Mouse (Mus musculus) small intestine, adult 2 months (tissue): Measurements from ENCODE around the gene Tmem239. TPM values are rescaled to one million over a fixed set of nuclear protein-coding genes. Genes with fewer than 3 reads are reported as not detected.

Experiments
- H3K27ac ChIP-seq: fragments of 200-500 bp; 2 replicates; pipeline ENCODE4 v1.5.1; 2012; ENCODE audit warnings: low read depth, low read length, control low read depth, inconsistent platforms; ENCODE audit not compliant: insufficient read depth
- H3K27me3 ChIP-seq: fragments of 200-500 bp; 2 replicates; pipeline ENCODE4 v1.6.1; 2012; ENCODE audit warnings: mild to moderate bottlenecking, moderate library complexity, low read length, inconsistent platforms; ENCODE audit not compliant: control insufficient read depth, insufficient read depth
- H3K36me3 ChIP-seq: fragments of 200-500 bp; 2 replicates; pipeline ENCODE4 v1.6.1; 2012; ENCODE audit warnings: mild to moderate bottlenecking, low read length, control low read depth, inconsistent platforms; ENCODE audit not compliant: control insufficient read depth, insufficient read depth
- H3K4me1 ChIP-seq: fragments of 200-500 bp; 2 replicates; pipeline ENCODE4 v1.6.1; 2012; ENCODE audit warnings: low read length, inconsistent platforms, mixed read lengths; ENCODE audit not compliant: control insufficient read depth, insufficient read depth, insufficient read length
- H3K4me3 ChIP-seq: fragments of 200-500 bp; 2 replicates; pipeline ENCODE4 v1.5.1; 2012; ENCODE audit warnings: low read depth, mild to moderate bottlenecking, control low read depth, inconsistent platforms, low read length, moderate library complexity
- CTCF ChIP-seq: fragments of 200-500 bp; IDR thresholded peaks from 2 replicates; pipeline ENCODE4 v1.5.1; 2012; ENCODE audit warnings: low read depth, mild to moderate bottlenecking, control low read depth, inconsistent platforms, low read length, moderate library complexity, mixed read lengths; ENCODE audit not compliant: insufficient replicate concordance, insufficient read length; ENCODE audit errors: extremely low read depth
- POLR2A ChIP-seq: fragments of 200-500 bp; IDR thresholded peaks from 2 replicates; pipeline ENCODE4 v1.6.1; 2012; ENCODE audit warnings: low read depth, mild to moderate bottlenecking, control low read depth, inconsistent platforms, low read length, moderate library complexity
- WGBS: fragments of 180-500 bp; shearing (Covaris S2); methylation state at CpG from one replicate; pipeline ENCODE4 v1.1.7; 2018; 5-methylcytosine and 5-hydroxymethylcytosine counted together
- polyA plus RNA-seq: library from polyadenylated mRNA; depleted of rRNA; stranded (reverse); fragments of >200 nt; gene quantifications from 2 replicates; pipeline ENCODE4 v1.2.3, GENCODE M21; 2012

Tmem239 gene
- polyA plus RNA-seq, 1 experiment, result not detected

DNA sequence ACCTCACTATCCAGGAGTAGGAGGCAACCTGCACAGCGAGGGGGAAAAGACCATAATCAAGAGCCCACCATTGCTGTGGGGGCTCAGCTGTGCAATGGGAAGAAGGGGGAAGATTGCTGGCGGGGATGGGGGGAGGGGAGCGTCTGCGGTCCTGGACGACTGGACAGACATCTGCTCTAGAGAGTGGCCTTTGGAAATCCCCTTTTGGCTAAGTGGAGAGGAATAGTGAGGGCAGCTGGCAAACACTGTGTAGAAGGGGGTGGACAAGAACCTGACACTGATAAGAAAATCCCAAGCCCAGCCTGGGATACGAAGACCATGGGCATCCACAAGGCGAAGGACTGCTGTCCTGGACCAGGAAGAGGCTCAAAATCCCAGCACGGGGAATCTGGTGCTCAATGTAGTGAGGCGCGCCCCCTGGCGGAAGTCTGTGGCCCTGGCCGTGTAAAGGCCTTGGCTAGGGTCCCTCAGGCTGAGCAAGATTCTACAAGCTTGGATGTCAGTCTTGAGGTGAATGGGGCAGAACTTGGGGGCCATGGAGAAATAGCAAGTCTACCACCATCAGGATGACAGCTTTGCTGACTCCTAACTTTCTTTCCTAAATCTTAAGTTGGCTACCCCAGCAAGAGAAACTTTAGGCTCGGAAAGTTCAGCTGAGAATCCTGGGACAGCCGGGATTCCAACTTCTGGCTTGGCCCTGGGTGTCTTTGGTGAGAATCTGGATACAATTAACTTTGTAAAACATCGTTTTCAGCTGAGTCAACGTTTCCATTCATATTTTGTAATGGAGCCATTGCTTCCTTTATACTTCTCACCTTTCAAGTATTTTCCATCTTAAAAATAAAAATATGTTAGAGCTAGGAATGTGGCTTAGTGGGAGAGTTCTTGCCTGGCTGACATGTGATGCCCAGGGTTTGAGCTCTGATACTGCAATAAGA lies 5.5 kb downstream of the Tmem239 start:
- 34% methylated on average over 16 of the region's 16 CpGs for WGBS
- Histone ChIP-seq H3K4me3 (no peak overlapping the region), H3K4me1 (no peaks in the 10 kb centered on the region; the same call in 1 of the 2 replicates), H3K27ac (no peak overlapping the region), H3K36me3 (no peaks in the 10 kb centered on the region), H3K27me3 (no peaks in the 10 kb centered on the region)
- peak; percentile 92 for TF ChIP-seq CTCF
- TF ChIP-seq POLR2A, result no peak

DNA sequence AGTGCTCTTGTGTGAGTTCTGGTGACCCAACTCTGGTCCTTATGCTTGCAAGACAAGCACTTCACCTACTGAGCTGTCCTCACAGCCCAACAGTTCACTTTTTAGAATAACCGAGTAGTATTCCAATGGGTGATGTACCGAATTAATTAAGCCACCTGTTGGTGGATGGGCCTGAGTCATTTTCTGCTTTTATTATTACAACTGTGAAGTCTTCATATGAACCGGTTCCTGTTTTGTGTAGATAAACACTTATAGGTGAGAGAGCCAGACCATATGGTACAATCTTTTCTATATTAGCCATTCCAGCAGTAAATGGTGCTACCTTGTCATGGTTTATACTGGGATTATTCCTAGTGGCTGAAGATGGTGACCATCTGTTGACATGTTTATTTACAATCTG lies 6.5 kb downstream of the Tmem239 start:
- Histone ChIP-seq H3K27ac (no peak overlapping the region), H3K4me1 (no peaks in the 10 kb centered on the region; the same call in 1 of the 2 replicates), H3K36me3 (no peaks in the 10 kb centered on the region), H3K4me3 (no peak overlapping the region), H3K27me3 (no peaks in the 10 kb centered on the region)
- WGBS, result 74% methylated on average over 3 of the region's 3 CpGs
- TF ChIP-seq POLR2A (no peak), CTCF (no peak)

GRCm38 (mm10) chr2:130414094-130414856 lies 8.0 kb downstream of the Tmem239 start:
- Histone ChIP-seq H3K4me3 (no peak overlapping the region), H3K4me1 (no peaks in the 10 kb centered on the region; the same call in 1 of the 2 replicates), H3K27ac (no peak overlapping the region), H3K36me3 (no peaks in the 10 kb centered on the region), H3K27me3 (no peaks in the 10 kb centered on the region)
- TF ChIP-seq CTCF (no peak), POLR2A (no peak)
- 69% methylated on average over 6 of the region's 6 CpGs for WGBS

DNA sequence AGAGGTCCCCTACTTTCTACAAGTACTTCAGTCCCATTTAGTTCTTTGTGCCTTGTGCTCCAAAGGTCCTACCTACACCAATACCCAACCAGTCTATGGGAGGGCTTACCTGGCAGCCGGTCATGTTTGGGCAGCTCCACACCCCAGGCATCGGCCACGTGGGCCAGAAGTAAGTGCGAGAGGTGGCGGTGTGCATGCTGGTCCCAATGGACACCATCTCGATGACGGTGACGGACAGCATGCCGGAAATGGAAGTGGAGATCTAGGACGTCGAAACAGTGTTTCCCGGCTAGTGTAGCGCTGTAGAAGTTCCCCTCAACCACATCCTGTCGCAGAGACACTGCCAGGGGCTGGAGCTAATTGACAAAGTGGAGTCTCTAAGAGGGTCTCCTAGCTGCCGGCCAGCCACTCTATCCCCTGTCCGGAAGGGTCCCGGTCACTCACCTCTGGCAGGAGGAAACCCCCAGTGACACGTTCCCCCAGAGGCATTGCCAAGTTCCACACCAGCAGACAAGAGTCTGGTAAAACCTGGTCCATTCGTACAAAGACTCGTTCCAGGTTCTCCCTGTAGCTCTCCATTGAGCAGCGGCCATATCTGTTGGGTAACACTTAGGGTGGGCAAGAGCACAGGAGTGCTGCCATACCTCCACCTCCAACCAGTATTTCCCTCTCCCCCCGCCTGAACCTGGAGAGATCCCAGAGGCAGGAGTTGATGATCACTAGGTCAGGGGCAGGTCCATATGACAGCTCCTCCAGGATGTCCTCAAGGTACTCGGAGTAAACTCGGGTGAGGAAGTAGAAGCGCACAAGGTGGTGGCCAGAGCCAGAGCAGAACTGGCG lies 15.7 kb downstream of the Tmem239 start:
- H3K4me3 ChIP-seq, result no peak overlapping the region
- TF ChIP-seq POLR2A (no peak), CTCF (no peak)
- no peaks in the 10 kb centered on the region for H3K27me3 ChIP-seq
- peaks cover 12% of the 10 kb centered on the region for H3K4me1 ChIP-seq
- H3K27ac ChIP-seq, result no peak overlapping the region
- 94% methylated on average over 26 of the region's 26 CpGs for WGBS
- no peaks in the 10 kb centered on the region for H3K36me3 ChIP-seq

- H3K27ac ChIP-seq, result peak overlapping the region; percentile 83
- H3K36me3 ChIP-seq, result no peaks in the 10 kb centered on the region
- H3K4me1 ChIP-seq, result peaks cover 12% of the 10 kb centered on the region
- WGBS, result 10% methylated on average over 49 of the region's 49 CpGs
- H3K4me3 ChIP-seq, result peak overlapping the region; percentile 86
- H3K27me3 ChIP-seq, result no peaks in the 10 kb centered on the region
- TF ChIP-seq POLR2A, result no peak
- TF ChIP-seq CTCF, result no peak
Measured at GRCm38 (mm10) chr2:130423397-130424125, 17.3 kb downstream of the Tmem239 start.

DNA sequence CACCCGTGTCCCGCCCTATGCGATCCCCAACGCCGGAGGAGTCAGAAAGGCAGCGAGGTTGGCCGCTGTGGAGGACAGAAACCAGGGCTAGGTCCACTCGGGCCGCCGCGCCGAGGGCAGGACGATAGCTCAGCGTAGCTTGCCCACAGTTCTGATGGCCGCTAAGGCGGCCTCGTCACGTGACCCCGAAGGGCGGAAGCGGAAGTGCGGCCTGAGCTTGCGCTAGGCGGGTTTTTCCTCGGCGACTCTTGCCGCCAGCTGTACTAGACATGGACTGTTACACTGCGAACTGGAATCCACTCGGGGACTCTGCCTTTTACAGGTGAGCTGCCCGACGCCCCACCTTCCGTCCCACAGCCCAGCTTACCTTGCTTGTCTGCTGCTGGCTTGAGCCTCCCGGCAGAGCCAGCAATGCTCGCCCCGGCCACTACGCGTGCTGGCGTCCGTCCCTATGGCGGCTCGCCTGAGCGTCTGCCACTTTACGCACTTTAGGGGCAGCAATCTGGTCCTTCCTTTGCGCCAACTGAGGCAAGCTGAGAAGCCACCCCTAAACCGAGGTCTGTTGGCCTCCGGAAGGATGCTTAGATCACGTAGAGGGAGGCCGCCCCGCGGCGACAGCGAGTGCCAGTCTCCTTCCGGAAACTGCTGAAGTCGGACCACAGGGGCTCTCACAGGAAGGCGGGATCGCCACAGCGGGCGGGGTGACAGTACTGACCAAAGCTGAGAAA lies 18.0 kb downstream of the Tmem239 start, which contains the start of the genes Vps16 and Pced1a:
Vps16 (plus strand) TSS at position 214 of the 728 bp plus-strand sequence.
Pced1a (minus strand) TSS at position 576 of the 728 bp plus-strand sequence.
- no peaks in the 10 kb centered on the region for H3K36me3 ChIP-seq
- H3K27me3 ChIP-seq, result no peaks in the 10 kb centered on the region
- under 1% methylated on average over 58 of the region's 58 CpGs for WGBS
- TF ChIP-seq POLR2A (peak; percentile 73), CTCF (peak; percentile 52; the same call in 1 of the 2 replicates)
- peak within 1 kb of the TSS; percentile 86 for H3K4me3 ChIP-seq
- peak within 1 kb of the TSS; percentile 84 for H3K27ac ChIP-seq
- H3K4me1 ChIP-seq, result peaks cover 12% of the 10 kb centered on the region
